Mouse (Mus musculus) testis, postnatal 14 days (tissue): ENCODE results near the gene Msrb3.

Experiments
- DNase-seq: peaks from one replicate; pipeline ENCODE4 v3.0.0; 2021; ENCODE audit warnings: low spot score

Gene Msrb3

GRCm38 (mm10) chr10:120898785-120899762 is at the start of gene Msrb3:
Gene Msrb3, minus strand, starts transcription at chr10:120899101.
- DNase-seq, result peak; percentile 75

GRCm38 (mm10) chr10:120948461-120948860 is 49.6 kb upstream of the Msrb3 start:
- no peak for DNase-seq

- DNase-seq, result no peak
Measured at GRCm38 (mm10) chr10:120947842-120948241, 48.9 kb upstream of the Msrb3 start.

GRCm38 (mm10) chr10:120946847-120947246 is 47.9 kb upstream of the Msrb3 start:
- no peak for DNase-seq

GRCm38 (mm10) chr10:120938904-120939208 is 40.0 kb upstream of the Msrb3 start:
- DNase-seq, result no peak

GRCm38 (mm10) chr10:120938077-120938903 is 39.4 kb upstream of the Msrb3 start:
- DNase-seq, result no peak

GRCm38 (mm10) chr10:120929536-120929935 is 30.6 kb upstream of the Msrb3 start:
- no peak for DNase-seq

- DNase-seq, result no peak
Measured at GRCm38 (mm10) chr10:120928183-120928582, 29.3 kb upstream of the Msrb3 start.

GRCm38 (mm10) chr10:120926156-120926555 is 27.3 kb upstream of the Msrb3 start:
- DNase-seq, result no peak

GRCm38 (mm10) chr10:120921501-120921900 is 22.6 kb upstream of the Msrb3 start:
- DNase-seq, result no peak

- no peak for DNase-seq
Measured at GRCm38 (mm10) chr10:120920604-120921003, 21.7 kb upstream of the Msrb3 start.

- no peak for DNase-seq
Measured at GRCm38 (mm10) chr10:120916250-120916649, 17.3 kb upstream of the Msrb3 start.

- no peak for DNase-seq
Measured at GRCm38 (mm10) chr10:120914948-120915631, 16.2 kb upstream of the Msrb3 start.

- DNase-seq, result no peak
Measured at GRCm38 (mm10) chr10:120914286-120914685, 15.4 kb upstream of the Msrb3 start.

GRCm38 (mm10) chr10:120913796-120914195 is 14.9 kb upstream of the Msrb3 start:
- no peak for DNase-seq

- DNase-seq, result no peak
Measured at GRCm38 (mm10) chr10:120911971-120912370, 13.1 kb upstream of the Msrb3 start.

GRCm38 (mm10) chr10:120908776-120909574 is 10.1 kb upstream of the Msrb3 start:
- DNase-seq, result no peak

- no peak for DNase-seq
Measured at GRCm38 (mm10) chr10:120904676-120905075, 5.8 kb upstream of the Msrb3 start.

- peak; percentile 75 for DNase-seq
Measured at GRCm38 (mm10) chr10:120903843-120904468, 5.1 kb upstream of the Msrb3 start.

- no peak for DNase-seq
Measured at GRCm38 (mm10) chr10:120901746-120902145, 2.8 kb upstream of the Msrb3 start.

GRCm38 (mm10) chr10:120900096-120900495 is 1.2 kb upstream of the Msrb3 start:
- no peak for DNase-seq
